Mouse (Mus musculus) intestine, embryonic 15.5 days (tissue): Measurements from ENCODE around the gene Dupd1. TPM values are rescaled to one million over a fixed set of nuclear protein-coding genes. Genes with fewer than 3 reads are reported as not detected.

Source experiments
- ATAC-seq: fragments of 200-750 bp; cut with Nextera tagmentation; 2 replicates; pipeline ENCODE4 v1.8.0; 2017; ENCODE audit warnings: moderate TSS enrichment, moderate library complexity
- H3K27ac ChIP-seq: fragments of 300-500 bp; sonication (generic); 2 replicates; pipeline ENCODE4 v1.5.1; 2015; ENCODE audit warnings: mild to moderate bottlenecking, inconsistent platforms
- H3K27me3 ChIP-seq: fragments of 300-500 bp; sonication (generic); replicated peaks from 2 replicates; pipeline ENCODE4 v1.6.1; 2015; ENCODE audit warnings: inconsistent platforms
- H3K36me3 ChIP-seq: fragments of 300-500 bp; sonication (generic); 2 replicates; pipeline ENCODE4 v1.6.1; 2015; ENCODE audit warnings: inconsistent platforms
- H3K4me1 ChIP-seq: fragments of 300-500 bp; sonication (generic); replicated peaks from 2 replicates; pipeline ENCODE4 v1.6.1; 2015; ENCODE audit warnings: inconsistent platforms
- H3K4me2 ChIP-seq: fragments of 300-500 bp; sonication (generic); replicated peaks from 2 replicates; pipeline ENCODE4 v1.6.1; 2015; ENCODE audit warnings: mild to moderate bottlenecking, inconsistent platforms
- H3K4me3 ChIP-seq: fragments of 300-500 bp; sonication (generic); replicated peaks from 2 replicates; pipeline ENCODE4 v1.5.1; 2015; ENCODE audit warnings: inconsistent platforms
- H3K9ac ChIP-seq: fragments of 300-500 bp; sonication (generic); 2 replicates; pipeline ENCODE4 v1.6.1; 2015; ENCODE audit warnings: inconsistent platforms
- H3K9me3 ChIP-seq: fragments of 300-500 bp; sonication (generic); 2 replicates; pipeline ENCODE4 v1.6.1; 2016; ENCODE audit warnings: inconsistent platforms
- whole genome bisulfite sequencing: fragments of 180-500 bp; shearing (Covaris S2); methylation state at CpG from one replicate; pipeline ENCODE4 v1.1.7; 2015; 5-methylcytosine and 5-hydroxymethylcytosine counted together
- polyA plus RNA-seq: library from polyadenylated mRNA; unstranded; fragments of >200 nt; fragmentation: Nextera tagmentation; extraction: Ambion mirVana; gene quantifications from 2 replicates; pipeline ENCODE4 v1.2.1, GENCODE M21; 2015

Gene Dupd1
- polyA plus RNA-seq, 1 experiment from 2014 or later: not detected

GRCm38 (mm10) chr14:21745149-21745548, 30.8 kb upstream of the Dupd1 start:
- Histone ChIP-seq H3K4me1 (no peaks in the 10 kb centered on the region), H3K36me3 (no peaks in the 10 kb centered on the region), H3K27me3 (no peaks in the 10 kb centered on the region), H3K27ac (no peak overlapping the region), H3K9me3 (no peaks in the 10 kb centered on the region), H3K4me3 (no peak overlapping the region), H3K9ac (no peak overlapping the region), H3K4me2 (no peak overlapping the region)
- WGBS: 75% methylated on average over 5 of the region's 5 CpGs
- no peak for ATAC-seq

GRCm38 (mm10) chr14:21744169-21744568, 29.8 kb upstream of the Dupd1 start:
- Histone ChIP-seq H3K4me1 (no peaks in the 10 kb centered on the region), H3K27me3 (no peaks in the 10 kb centered on the region), H3K27ac (no peak overlapping the region), H3K36me3 (no peaks in the 10 kb centered on the region), H3K4me3 (no peak overlapping the region), H3K4me2 (no peak overlapping the region), H3K9me3 (no peaks in the 10 kb centered on the region), H3K9ac (no peak overlapping the region)
- ATAC-seq: no peak
- 84% methylated on average over 1 of the region's 1 CpGs for WGBS

GRCm38 (mm10) chr14:21742441-21742840, 28.1 kb upstream of the Dupd1 start:
- no peaks in the 10 kb centered on the region for H3K36me3 ChIP-seq
- WGBS: 92% methylated on average over 4 of the region's 4 CpGs
- no peak overlapping the region for H3K4me2 ChIP-seq
- H3K4me3 ChIP-seq: no peak overlapping the region
- no peaks in the 10 kb centered on the region for H3K27me3 ChIP-seq
- ATAC-seq: no peak
- no peak overlapping the region for H3K27ac ChIP-seq
- H3K9me3 ChIP-seq: no peaks in the 10 kb centered on the region
- no peaks in the 10 kb centered on the region for H3K4me1 ChIP-seq
- no peak overlapping the region for H3K9ac ChIP-seq

GRCm38 (mm10) chr14:21741786-21742185, 27.4 kb upstream of the Dupd1 start:
- H3K4me3 ChIP-seq: no peak overlapping the region
- H3K36me3 ChIP-seq: no peaks in the 10 kb centered on the region
- H3K27ac ChIP-seq: no peak overlapping the region
- H3K27me3 ChIP-seq: no peaks in the 10 kb centered on the region
- 15% methylated on average over 4 of the region's 4 CpGs for WGBS
- no peaks in the 10 kb centered on the region for H3K9me3 ChIP-seq
- no peak overlapping the region for H3K9ac ChIP-seq
- peak; percentile 83 for ATAC-seq
- no peak overlapping the region for H3K4me2 ChIP-seq
- H3K4me1 ChIP-seq: no peaks in the 10 kb centered on the region

- no peaks in the 10 kb centered on the region for H3K9me3 ChIP-seq
- no peak overlapping the region for H3K9ac ChIP-seq
- no peaks in the 10 kb centered on the region for H3K4me1 ChIP-seq
- H3K36me3 ChIP-seq: no peaks in the 10 kb centered on the region
- no peak overlapping the region for H3K27ac ChIP-seq
- no peaks in the 10 kb centered on the region for H3K27me3 ChIP-seq
- H3K4me3 ChIP-seq: no peak overlapping the region
- 92% methylated on average over 3 of the region's 3 CpGs for WGBS
- H3K4me2 ChIP-seq: no peak overlapping the region
- ATAC-seq: peak; percentile 31
Measured at GRCm38 (mm10) chr14:21741314-21741713, 26.9 kb upstream of the Dupd1 start.

DNA sequence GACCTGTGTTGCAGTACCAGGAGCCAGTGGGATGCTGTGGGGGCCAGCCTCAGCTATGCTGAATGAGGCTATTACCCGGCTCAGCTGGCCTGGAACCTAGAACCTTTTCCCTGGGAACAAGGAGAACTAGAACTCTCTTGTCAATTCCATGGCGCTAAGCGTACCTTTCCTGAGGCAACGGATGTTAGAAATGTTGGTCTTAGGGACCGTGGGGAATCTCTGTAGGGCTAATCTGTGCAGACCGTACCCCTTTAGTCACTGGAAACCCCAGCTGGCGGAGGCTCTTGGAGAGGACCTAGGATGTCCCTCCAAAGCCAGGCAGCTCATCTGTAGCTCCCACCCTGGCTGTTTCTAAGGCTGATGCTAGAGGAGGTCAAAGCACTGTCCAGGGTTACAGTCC, 26.0 kb upstream of the Dupd1 start:
- no peaks in the 10 kb centered on the region for H3K4me1 ChIP-seq
- no peak overlapping the region for H3K9ac ChIP-seq
- no peak for ATAC-seq
- H3K36me3 ChIP-seq: no peaks in the 10 kb centered on the region
- H3K27me3 ChIP-seq: no peaks in the 10 kb centered on the region
- H3K27ac ChIP-seq: no peak overlapping the region
- WGBS: 96% methylated on average over 7 of the region's 7 CpGs
- no peak overlapping the region for H3K4me2 ChIP-seq
- H3K4me3 ChIP-seq: no peak overlapping the region
- no peaks in the 10 kb centered on the region for H3K9me3 ChIP-seq

GRCm38 (mm10) chr14:21733131-21733905, 18.9 kb upstream of the Dupd1 start:
- no peak for ATAC-seq
- Histone ChIP-seq H3K9ac (no peak overlapping the region), H3K36me3 (no peaks in the 10 kb centered on the region), H3K27ac (no peak overlapping the region), H3K4me2 (no peak overlapping the region), H3K4me1 (no peaks in the 10 kb centered on the region), H3K27me3 (no peaks in the 10 kb centered on the region), H3K9me3 (no peaks in the 10 kb centered on the region; the same call in 1 of the 2 replicates), H3K4me3 (no peak overlapping the region)
- 90% methylated on average over 15 of the region's 15 CpGs for WGBS

- H3K36me3 ChIP-seq: no peaks in the 10 kb centered on the region
Measured at GRCm38 (mm10) chr14:21729936-21730335, 15.6 kb upstream of the Dupd1 start.

DNA sequence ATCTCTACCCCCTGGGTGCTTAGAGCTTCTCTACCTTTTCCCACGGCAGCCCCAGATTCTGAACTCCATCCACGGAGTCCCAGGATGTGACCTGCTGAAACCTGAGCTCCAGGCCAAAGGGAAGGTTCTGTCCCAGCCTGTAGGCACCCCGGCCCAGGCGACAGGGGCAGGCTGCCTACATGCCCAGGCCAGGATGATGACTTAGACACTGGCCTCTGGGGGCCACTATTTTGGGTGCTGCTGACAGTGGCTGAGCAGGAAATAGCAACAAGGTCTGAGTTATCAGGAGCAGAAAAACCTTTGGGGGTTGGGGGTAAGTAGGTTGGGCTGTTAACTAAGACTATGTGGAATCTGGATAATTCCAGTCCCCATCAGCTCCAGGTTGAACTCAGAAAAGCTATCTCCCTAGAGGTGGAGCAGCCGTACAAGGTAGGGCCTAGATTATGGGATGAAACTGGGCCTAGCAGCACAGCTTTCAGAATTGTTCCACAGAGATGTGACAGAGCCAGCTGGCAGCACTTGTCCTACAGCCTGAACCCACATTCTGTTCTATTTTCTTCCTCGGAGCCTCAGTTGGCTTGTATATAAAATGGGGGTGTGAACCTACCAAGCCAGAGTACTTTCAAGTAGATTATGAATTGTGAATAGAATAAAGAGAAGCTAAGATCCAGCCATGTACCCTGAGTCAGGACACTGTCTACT, 14.8 kb upstream of the Dupd1 start:
- ATAC-seq: no peak
- no peaks in the 10 kb centered on the region for H3K27me3 ChIP-seq
- H3K9me3 ChIP-seq: no peaks in the 10 kb centered on the region; the same call in 1 of the 2 replicates
- WGBS: 80% methylated on average over 6 of the region's 6 CpGs
- H3K27ac ChIP-seq: no peak overlapping the region
- H3K36me3 ChIP-seq: no peaks in the 10 kb centered on the region
- no peak overlapping the region for H3K4me2 ChIP-seq
- no peak overlapping the region for H3K9ac ChIP-seq
- H3K4me1 ChIP-seq: no peaks in the 10 kb centered on the region
- H3K4me3 ChIP-seq: no peak overlapping the region

More at GRCm38 (mm10) chr14:21729936-21730335, 15.6 kb upstream of the Dupd1 start:
- H3K9me3 ChIP-seq: no peaks in the 10 kb centered on the region; the same call in 1 of the 2 replicates
- 82% methylated on average over 4 of the region's 4 CpGs for WGBS
- no peak for ATAC-seq
- H3K9ac ChIP-seq: no peak overlapping the region
- H3K27me3 ChIP-seq: no peaks in the 10 kb centered on the region
- no peaks in the 10 kb centered on the region for H3K4me1 ChIP-seq
- no peak overlapping the region for H3K4me2 ChIP-seq
- no peak overlapping the region for H3K27ac ChIP-seq
- H3K4me3 ChIP-seq: no peak overlapping the region

GRCm38 (mm10) chr14:21722021-21722698, 7.8 kb upstream of the Dupd1 start:
- 83% methylated on average over 8 of the region's 8 CpGs for WGBS
- H3K27ac ChIP-seq: no peak overlapping the region
- H3K9ac ChIP-seq: no peak overlapping the region
- no peaks in the 10 kb centered on the region for H3K9me3 ChIP-seq
- H3K4me2 ChIP-seq: no peak overlapping the region
- no peaks in the 10 kb centered on the region for H3K27me3 ChIP-seq
- H3K4me3 ChIP-seq: no peak overlapping the region
- H3K4me1 ChIP-seq: no peaks in the 10 kb centered on the region; the same call in 1 of the 2 replicates
- no peak for ATAC-seq
- H3K36me3 ChIP-seq: no peaks in the 10 kb centered on the region

DNA sequence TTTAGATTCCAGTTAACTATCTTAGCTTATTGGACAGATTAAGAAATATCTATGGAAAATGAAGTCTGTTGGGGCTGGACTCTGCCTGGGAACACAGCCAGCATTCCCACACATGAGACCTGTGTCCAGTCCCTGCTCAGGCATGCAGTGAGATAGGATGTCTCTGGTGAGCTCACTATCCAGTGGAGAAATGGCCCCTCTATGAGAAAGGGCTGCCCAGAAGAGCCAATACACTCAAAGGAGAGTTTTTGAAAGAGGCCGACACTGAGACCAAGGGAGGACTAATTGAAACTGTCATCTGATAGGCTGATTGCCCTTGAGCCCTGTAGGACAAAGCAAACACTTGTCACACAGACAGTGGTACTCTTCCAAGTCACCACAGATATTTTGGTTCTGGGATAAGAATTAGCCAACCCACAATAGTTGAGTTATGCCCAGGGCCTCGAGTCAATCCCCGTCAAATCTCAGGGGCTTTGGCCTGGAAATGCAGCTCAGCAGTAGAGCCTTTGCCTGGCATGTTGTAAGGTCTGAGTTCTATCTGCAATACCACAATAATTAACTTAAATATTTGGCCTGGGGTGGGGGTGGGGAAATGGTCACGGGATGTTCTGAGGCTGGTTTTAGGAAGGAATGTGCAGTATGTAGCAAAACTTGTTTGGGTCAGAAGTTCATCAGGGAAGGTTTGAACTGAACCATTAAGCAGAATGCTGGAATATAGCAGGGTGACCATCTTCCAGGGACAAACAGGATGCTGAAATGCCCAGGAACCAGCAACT, 6.2 kb upstream of the Dupd1 start:
- ATAC-seq: no peak
- Histone ChIP-seq H3K4me1 (no peaks in the 10 kb centered on the region; the same call in 1 of the 2 replicates), H3K27ac (no peak overlapping the region), H3K9ac (no peak overlapping the region), H3K36me3 (no peaks in the 10 kb centered on the region), H3K9me3 (no peaks in the 10 kb centered on the region), H3K4me2 (no peak overlapping the region), H3K27me3 (no peaks in the 10 kb centered on the region), H3K4me3 (no peak overlapping the region)
- WGBS: 72% methylated on average over 4 of the region's 4 CpGs
